Mouse (Mus musculus) limb, embryonic 13.5 days (tissue): Measurements from ENCODE around the gene Foxo6. TPM values are rescaled to one million over a fixed set of nuclear protein-coding genes. Genes with fewer than 3 reads are reported as not detected.
A peak's percentile ranks its signal among the peaks of the same experiment; 100 is the strongest.

Experiments used
- ATAC-seq: fragments of 200-750 bp; cut with Nextera tagmentation; 2 replicates; pipeline ENCODE4 v1.8.0; 2017; ENCODE audit warnings: low read depth, moderate number of reproducible peaks, moderate TSS enrichment; ENCODE audit not compliant: low FRiP score
- H3K27ac ChIP-seq: fragments of 300-500 bp; sonication (generic); 2 replicates; pipeline ENCODE4 v1.5.1; 2015; ENCODE audit warnings: inconsistent platforms, mild to moderate bottlenecking, moderate library complexity
- H3K27me3 ChIP-seq: fragments of 300-500 bp; sonication (generic); 2 replicates; pipeline ENCODE4 v1.6.1; 2015; ENCODE audit warnings: mild to moderate bottlenecking, inconsistent platforms
- H3K36me3 ChIP-seq: fragments of 300-500 bp; sonication (generic); 2 replicates; pipeline ENCODE4 v1.6.1; 2015; ENCODE audit warnings: inconsistent platforms, mild to moderate bottlenecking, moderate library complexity
- H3K4me1 ChIP-seq: fragments of 300-500 bp; sonication (generic); 2 replicates; pipeline ENCODE4 v1.6.1; 2015; ENCODE audit warnings: inconsistent platforms
- H3K4me2 ChIP-seq: fragments of 300-500 bp; sonication (generic); replicated peaks from 2 replicates; pipeline ENCODE4 v1.6.1; 2015; ENCODE audit warnings: inconsistent platforms, mild to moderate bottlenecking, moderate library complexity
- H3K4me3 ChIP-seq: fragments of 300-500 bp; sonication (generic); 2 replicates; pipeline ENCODE4 v1.5.1; 2015; ENCODE audit warnings: moderate library complexity, mild to moderate bottlenecking, inconsistent platforms
- H3K9ac ChIP-seq: fragments of 300-500 bp; sonication (generic); 2 replicates; pipeline ENCODE4 v1.6.1; 2015; ENCODE audit warnings: mild to moderate bottlenecking, inconsistent platforms
- H3K9me3 ChIP-seq: fragments of 300-500 bp; sonication (generic); 2 replicates; pipeline ENCODE4 v1.6.1; 2016; ENCODE audit warnings: inconsistent platforms
- WGBS: fragments of 180-500 bp; shearing (Covaris S2); methylation state at CpG from one replicate; pipeline ENCODE4 v1.1.7; 2015; 5-methylcytosine and 5-hydroxymethylcytosine counted together
- polyA plus RNA-seq: library from polyadenylated mRNA; unstranded; fragments of >200 nt; fragmentation: Nextera tagmentation; extraction: Ambion mirVana; gene quantifications from 2 replicates; pipeline ENCODE4 v1.2.1, GENCODE M21; 2015

Foxo6 gene
- polyA plus RNA-seq, 1 experiment from 2014 or later = 0.05 TPM

DNA sequence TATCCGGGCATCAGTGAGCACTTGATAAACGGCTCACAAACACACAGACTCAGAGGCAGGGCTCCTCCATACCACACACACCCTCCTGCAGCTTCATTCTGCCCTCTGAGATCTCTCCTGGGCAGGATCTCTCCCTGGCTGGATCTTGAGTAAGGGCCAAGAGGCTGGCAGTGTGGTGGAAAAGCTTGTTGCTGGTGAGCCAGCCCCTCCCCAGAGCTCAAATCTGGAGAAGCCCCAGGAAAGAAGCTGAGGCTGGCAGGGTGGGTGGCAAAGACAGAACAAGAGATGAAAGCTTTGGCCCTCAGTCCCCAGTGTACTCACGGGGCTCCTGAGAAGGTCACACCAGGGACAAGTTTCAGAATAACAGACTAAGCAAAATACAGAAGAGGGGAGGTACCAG is 27.4 kb upstream of the Foxo6 start:
- no peak overlapping the region for H3K9ac ChIP-seq
- WGBS = 44% methylated on average over 3 of the region's 3 CpGs
- H3K4me2 ChIP-seq = no peak overlapping the region
- no peaks in the 10 kb centered on the region for H3K9me3 ChIP-seq
- H3K36me3 ChIP-seq = no peaks in the 10 kb centered on the region
- no peak overlapping the region for H3K27ac ChIP-seq
- H3K27me3 ChIP-seq = peaks cover 6% of the 10 kb centered on the region; the same call in 1 of the 2 replicates
- H3K4me3 ChIP-seq = no peak overlapping the region
- ATAC-seq = no peak
- no peaks in the 10 kb centered on the region for H3K4me1 ChIP-seq

DNA sequence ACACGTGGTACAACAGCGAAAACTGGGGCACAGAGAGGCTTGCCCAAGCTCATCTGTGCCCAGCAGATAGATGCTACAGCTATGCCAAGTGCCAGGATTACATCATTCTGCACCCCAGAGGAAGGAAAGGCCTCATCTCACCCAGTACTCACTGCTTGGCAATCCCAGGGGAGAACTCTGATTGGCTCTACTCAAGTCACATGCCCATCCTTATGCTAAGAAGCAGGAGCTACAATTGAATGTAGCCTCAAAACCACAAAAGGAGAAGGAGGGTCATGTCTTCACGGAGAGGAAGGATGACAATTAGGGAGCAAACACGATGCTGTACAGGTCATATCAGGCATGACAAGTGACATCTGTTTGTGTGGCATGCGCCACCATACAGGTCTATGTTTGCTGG is 26.2 kb upstream of the Foxo6 start:
- Histone ChIP-seq H3K9me3 (no peaks in the 10 kb centered on the region), H3K4me2 (no peak overlapping the region), H3K27ac (no peak overlapping the region), H3K9ac (no peak overlapping the region), H3K36me3 (no peaks in the 10 kb centered on the region), H3K27me3 (peaks cover 6% of the 10 kb centered on the region; the same call in 1 of the 2 replicates), H3K4me3 (no peak overlapping the region), H3K4me1 (no peaks in the 10 kb centered on the region)
- 84% methylated on average over 5 of the region's 5 CpGs for WGBS
- ATAC-seq = no peak

DNA sequence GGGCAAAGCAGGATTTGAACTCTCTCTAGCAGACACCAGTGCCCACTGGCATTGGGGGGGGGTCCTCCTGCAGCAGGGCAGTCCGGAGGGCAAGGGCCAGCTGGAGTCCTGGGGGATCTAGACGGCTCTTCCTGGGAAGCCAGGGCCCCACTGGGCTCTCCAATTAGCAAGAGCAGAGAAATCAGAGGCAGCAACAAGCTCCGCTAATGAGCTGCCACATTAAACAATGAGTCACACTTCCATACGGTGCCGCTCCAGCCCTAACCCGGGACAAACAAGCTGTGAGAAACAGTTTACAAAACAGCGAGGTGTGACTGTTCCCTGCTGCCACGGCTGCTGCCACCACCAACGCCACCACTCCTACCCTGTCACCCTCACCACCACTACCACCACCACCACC is 17.4 kb upstream of the Foxo6 start:
- no peaks in the 10 kb centered on the region for H3K4me1 ChIP-seq
- no peak for ATAC-seq
- H3K36me3 ChIP-seq = no peaks in the 10 kb centered on the region
- H3K27me3 ChIP-seq = peaks cover 24% of the 10 kb centered on the region
- no peak overlapping the region for H3K27ac ChIP-seq
- WGBS = 14% methylated on average over 9 of the region's 9 CpGs
- H3K9ac ChIP-seq = no peak overlapping the region
- no peak overlapping the region for H3K4me3 ChIP-seq
- H3K4me2 ChIP-seq = no peak overlapping the region
- H3K9me3 ChIP-seq = no peaks in the 10 kb centered on the region

DNA sequence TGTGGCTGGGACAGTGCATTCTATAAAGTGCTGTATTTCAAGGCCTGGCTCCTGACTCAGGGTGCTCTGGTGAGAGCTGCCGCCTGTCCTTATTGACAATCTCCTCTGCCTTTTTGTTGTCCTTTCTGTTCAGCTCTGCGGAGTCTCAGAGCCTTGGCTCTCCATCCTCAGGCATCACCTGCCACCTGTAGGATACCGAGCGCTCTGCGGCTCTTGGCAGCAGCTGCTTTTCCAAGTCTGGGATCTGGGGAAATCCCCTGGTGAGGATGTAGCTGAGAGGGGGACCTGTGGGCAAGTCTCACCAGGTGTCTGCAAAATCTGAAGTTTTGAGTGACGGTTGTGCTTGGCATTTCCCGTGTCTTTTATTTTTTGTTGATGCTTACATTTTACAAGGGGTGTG is 12.1 kb upstream of the Foxo6 start:
- Histone ChIP-seq H3K27me3 (peaks cover 19% of the 10 kb centered on the region), H3K4me2 (no peak overlapping the region), H3K4me3 (no peak overlapping the region), H3K27ac (no peak overlapping the region), H3K9me3 (no peaks in the 10 kb centered on the region), H3K9ac (no peak overlapping the region), H3K36me3 (no peaks in the 10 kb centered on the region), H3K4me1 (no peaks in the 10 kb centered on the region)
- ATAC-seq = no peak
- 42% methylated on average over 7 of the region's 7 CpGs for WGBS

DNA sequence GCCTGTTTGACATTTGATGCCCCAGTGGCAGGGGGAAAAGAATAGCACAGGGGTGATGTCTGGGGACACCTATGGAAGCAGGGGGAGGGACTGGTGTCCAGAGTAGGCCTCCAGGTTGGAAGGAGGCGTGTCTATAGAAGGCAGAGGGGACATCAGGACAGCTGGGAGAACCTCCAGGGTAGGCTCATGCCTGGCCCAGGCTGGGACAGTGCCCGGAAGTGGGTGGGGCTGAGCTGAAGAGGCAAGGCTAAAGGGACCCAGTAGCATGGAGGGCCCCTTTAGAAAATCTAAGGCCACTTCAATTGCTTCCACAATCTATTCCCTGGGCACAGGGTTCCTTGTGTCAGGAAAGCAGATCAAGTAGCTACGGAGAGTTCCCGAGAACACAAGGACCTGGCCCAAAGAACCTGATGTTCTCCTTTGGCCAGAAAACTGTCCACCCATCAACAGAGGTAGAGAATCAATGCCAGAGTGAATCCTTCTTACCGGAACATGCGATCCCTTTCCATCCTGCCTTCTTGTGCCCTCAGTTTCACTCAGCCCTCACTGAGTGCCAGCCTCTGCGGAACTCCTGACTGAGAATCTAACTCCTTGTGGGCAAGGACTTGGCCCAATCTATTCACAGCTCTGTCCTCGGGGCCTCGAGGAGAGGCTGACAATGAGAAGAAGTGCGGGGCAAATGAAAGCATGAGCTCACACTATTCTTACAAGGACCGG is 4.1 kb upstream of the Foxo6 start:
- Histone ChIP-seq H3K36me3 (no peaks in the 10 kb centered on the region), H3K4me1 (peaks cover 10% of the 10 kb centered on the region), H3K4me3 (no peak overlapping the region), H3K4me2 (no peak overlapping the region), H3K9ac (no peak overlapping the region), H3K27ac (no peak overlapping the region), H3K9me3 (no peaks in the 10 kb centered on the region), H3K27me3 (peaks cover 50% of the 10 kb centered on the region)
- WGBS = 82% methylated on average over 11 of the region's 11 CpGs
- ATAC-seq = no peak

DNA sequence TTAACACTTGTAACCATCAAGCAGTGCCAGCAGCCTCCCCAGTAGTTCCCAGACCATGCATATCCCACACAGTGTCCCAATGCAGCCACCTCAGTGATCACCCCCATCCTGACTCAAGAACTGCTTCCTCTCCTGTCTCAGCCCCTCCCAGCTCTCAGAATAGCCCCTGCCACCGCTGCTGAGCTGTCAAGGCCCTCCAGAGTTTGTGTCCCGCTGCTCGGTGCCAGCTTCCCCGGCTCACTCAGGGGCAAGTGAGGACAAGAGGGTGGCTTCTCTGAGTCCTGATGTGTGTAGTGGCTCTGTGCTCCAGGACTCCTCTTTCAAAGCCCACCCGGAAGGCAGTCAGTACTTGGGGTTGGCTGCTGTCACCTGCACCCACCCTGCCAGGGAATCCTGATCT is 3.3 kb upstream of the Foxo6 start:
- 44% methylated on average over 5 of the region's 5 CpGs for WGBS
- H3K4me3 ChIP-seq = no peak overlapping the region
- H3K36me3 ChIP-seq = no peaks in the 10 kb centered on the region
- H3K4me1 ChIP-seq = peaks cover 11% of the 10 kb centered on the region
- peaks cover 58% of the 10 kb centered on the region for H3K27me3 ChIP-seq
- no peaks in the 10 kb centered on the region for H3K9me3 ChIP-seq
- ATAC-seq = no peak
- H3K9ac ChIP-seq = no peak overlapping the region
- H3K4me2 ChIP-seq = no peak overlapping the region
- H3K27ac ChIP-seq = no peak overlapping the region

DNA sequence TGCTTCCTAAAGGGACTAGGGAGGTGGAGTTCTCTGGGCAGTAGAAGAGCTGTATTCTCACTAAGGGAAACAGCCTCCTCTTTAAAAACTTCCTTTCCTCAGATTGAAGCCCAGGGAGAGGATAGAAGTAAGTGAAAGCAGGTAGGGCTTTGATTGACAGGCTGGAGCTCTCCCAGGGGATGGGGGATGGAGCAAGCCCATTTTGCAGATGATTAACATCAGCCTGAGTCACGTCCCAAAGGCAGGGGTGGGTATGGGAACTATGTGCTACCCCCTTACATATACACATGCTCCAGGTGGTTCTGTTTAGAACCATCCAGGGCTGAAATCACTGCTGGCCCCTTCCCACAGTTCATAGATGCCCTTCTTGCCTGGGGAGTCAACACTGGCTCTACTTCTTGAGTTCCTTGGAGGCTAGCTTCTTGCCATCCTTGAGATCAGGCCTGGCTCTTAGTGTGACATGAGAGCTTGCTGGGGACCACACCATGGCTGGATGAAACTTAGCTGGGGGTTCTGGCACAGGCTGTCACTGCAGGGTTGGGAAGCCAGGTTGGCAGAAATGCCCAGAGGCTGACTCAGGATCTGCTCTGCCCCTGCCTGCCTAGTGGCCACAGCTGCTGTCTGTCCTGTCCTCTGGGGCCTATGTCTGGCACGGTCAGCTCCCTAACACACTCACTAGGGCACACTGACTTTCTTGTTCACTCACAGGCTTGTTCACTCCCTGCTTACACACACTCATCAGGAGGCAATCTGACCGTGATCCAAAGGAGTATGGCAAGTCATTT is 2.2 kb upstream of the Foxo6 start:
- Histone ChIP-seq H3K4me2 (no peak overlapping the region), H3K27me3 (peaks cover 69% of the 10 kb centered on the region), H3K36me3 (no peaks in the 10 kb centered on the region), H3K27ac (no peak overlapping the region), H3K9ac (no peak overlapping the region), H3K4me1 (peaks cover 11% of the 10 kb centered on the region), H3K4me3 (no peak overlapping the region), H3K9me3 (no peaks in the 10 kb centered on the region)
- 62% methylated on average over 3 of the region's 3 CpGs for WGBS
- ATAC-seq = no peak

DNA sequence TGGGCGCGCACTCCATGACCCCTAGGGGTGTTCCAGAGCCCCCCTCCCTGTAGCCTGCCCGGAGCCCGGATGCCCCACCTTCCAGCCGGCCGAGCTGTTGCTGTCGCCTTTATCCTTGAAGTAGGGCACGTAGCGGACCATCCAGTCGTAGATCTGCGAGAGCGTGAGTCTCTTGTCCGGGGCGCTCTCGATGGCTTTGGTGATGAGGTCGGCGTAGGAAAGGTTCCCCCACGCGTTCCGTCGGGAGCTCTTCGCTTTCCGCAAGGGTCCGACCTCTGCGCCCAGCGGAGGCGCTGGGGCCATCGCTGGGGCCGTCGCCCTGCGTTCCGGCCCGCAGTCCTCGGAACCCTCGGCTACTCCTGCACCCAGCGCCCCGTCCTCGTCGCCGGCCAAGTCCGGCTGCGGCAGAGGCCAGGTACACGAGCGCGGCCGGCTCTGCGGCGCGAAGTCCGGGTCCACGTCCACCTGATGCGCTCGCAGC is 348 bp downstream of the Foxo6 start:
- Histone ChIP-seq H3K4me3 (peak overlapping the region; percentile 64), H3K4me1 (peaks cover 29% of the 10 kb centered on the region), H3K27ac (no peak overlapping the region), H3K9me3 (no peaks in the 10 kb centered on the region), H3K27me3 (peaks cover 91% of the 10 kb centered on the region), H3K4me2 (peak overlapping the region; percentile 100), H3K36me3 (no peaks in the 10 kb centered on the region), H3K9ac (peak overlapping the region; percentile 67)
- no peak for ATAC-seq
- WGBS = under 1% methylated on average over 53 of the region's 53 CpGs

DNA sequence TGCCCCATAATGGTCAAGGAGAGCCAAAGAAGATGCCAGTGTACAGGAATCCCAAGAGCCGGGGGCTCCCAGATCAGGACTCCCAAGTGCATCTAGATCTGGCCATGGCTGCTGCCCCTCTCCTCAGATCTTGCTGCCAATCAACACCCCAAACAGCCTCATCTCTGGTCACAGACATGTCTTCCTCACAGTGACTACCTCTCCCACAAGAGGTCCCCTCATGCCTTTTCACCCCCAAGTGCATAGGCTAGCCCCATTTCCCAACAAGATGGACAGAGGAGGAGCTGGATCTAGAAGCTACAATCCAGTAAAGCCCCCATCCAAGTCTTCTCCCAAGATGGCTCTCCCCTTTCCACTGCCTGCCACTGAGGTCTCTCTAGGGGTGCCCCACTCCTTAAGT is 1.4 kb downstream of the Foxo6 start:
- no peak overlapping the region for H3K27ac ChIP-seq
- no peak for ATAC-seq
- no peaks in the 10 kb centered on the region for H3K36me3 ChIP-seq
- peak overlapping the region; percentile 64; the same call in 1 of the 2 replicates for H3K4me3 ChIP-seq
- H3K9me3 ChIP-seq = no peaks in the 10 kb centered on the region
- 92% methylated on average over 1 of the region's 1 CpGs for WGBS
- no peak overlapping the region for H3K9ac ChIP-seq
- peaks cover 92% of the 10 kb centered on the region for H3K27me3 ChIP-seq
- H3K4me1 ChIP-seq = peaks cover 30% of the 10 kb centered on the region
- no peak overlapping the region for H3K4me2 ChIP-seq

DNA sequence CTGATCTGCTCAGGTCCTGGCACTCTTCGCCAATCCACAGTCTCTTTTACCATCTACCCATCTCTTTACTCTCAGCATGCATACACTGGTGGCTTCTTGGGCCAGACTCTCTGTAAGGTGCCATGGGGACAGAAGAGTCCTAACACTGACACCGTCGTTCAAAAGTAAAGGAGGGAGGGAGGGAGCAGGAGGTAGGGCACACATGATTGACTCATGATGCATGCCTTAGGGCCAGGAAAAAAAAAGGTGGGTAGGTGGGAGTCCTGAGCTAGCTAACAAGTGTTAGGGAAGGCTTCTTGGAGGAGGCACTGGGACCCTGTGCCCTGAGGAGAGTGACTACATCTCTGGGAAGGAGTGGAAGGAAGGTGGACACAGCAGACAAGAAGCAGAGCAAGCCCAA is 1.9 kb downstream of the Foxo6 start:
- H3K4me3 ChIP-seq = no peak overlapping the region
- H3K9ac ChIP-seq = no peak overlapping the region

DNA sequence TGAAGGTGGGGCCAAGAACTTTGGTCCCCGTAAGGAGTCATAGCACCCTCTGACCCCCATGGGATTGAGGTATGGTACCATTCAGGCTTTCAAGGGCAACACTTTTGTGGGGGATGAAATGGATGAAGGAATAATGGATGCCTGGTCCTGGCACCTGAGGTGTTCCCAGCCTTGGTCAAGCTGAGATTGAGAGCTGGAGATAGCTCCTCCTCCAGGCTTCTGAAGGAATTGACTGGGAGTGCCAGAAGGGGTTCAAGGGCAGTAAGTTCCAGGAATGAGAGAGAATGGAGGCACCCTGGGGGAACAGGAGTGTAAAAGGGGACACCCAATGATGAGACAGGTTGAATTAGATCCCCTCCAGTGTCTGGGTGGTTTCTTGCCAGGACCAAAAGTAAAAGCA is 3.0 kb downstream of the Foxo6 start:
- 75% methylated on average over 1 of the region's 1 CpGs for WGBS
- Histone ChIP-seq H3K36me3 (no peaks in the 10 kb centered on the region), H3K27ac (no peak overlapping the region), H3K9me3 (no peaks in the 10 kb centered on the region), H3K4me2 (no peak overlapping the region), H3K4me1 (peaks cover 30% of the 10 kb centered on the region), H3K9ac (no peak overlapping the region), H3K27me3 (peaks cover 92% of the 10 kb centered on the region), H3K4me3 (no peak overlapping the region)
- ATAC-seq = no peak

More for the DNA sequence above, 1.9 kb downstream of the Foxo6 start:
- no peaks in the 10 kb centered on the region for H3K9me3 ChIP-seq
- H3K36me3 ChIP-seq = no peaks in the 10 kb centered on the region
- no peak overlapping the region for H3K4me2 ChIP-seq
- peaks cover 30% of the 10 kb centered on the region for H3K4me1 ChIP-seq
- ATAC-seq = no peak
- H3K27ac ChIP-seq = no peak overlapping the region
- peaks cover 92% of the 10 kb centered on the region for H3K27me3 ChIP-seq
- 62% methylated on average over 3 of the region's 3 CpGs for WGBS

DNA sequence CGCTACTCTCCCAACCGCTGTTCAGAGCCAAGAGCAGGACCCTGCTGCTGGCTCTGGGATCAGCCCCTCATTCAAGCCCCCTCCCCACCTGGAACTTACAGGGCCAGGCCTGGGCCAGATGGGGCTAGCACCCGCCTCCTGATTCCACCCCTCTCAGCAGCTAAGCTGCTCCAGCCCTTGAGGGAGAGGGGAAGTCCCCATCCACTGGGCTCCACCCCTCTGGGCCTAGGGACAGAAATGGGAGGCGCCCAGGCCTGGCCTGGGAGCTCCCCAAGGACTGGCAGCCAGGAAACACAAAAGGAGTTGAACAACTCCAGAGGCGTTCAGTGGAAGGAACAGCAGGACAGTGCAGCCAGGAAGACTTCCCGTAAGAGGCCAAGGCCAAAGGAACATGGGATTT is 4.0 kb downstream of the Foxo6 start:
- H3K4me2 ChIP-seq = peak overlapping the region; percentile 89
- 7% methylated on average over 6 of the region's 6 CpGs for WGBS
- H3K4me1 ChIP-seq = peaks cover 30% of the 10 kb centered on the region
- H3K9me3 ChIP-seq = no peaks in the 10 kb centered on the region
- no peaks in the 10 kb centered on the region for H3K36me3 ChIP-seq
- H3K9ac ChIP-seq = peak overlapping the region; percentile 60
- peak overlapping the region; percentile 47 for H3K4me3 ChIP-seq
- no peak for ATAC-seq
- no peak overlapping the region for H3K27ac ChIP-seq
- H3K27me3 ChIP-seq = peaks cover 94% of the 10 kb centered on the region
